Mouse (Mus musculus): ENCODE results near the gene Cacnb3.

GRCm38 (mm10) chr15:98614551-98614950 lies 16.1 kb upstream of the Cacnb3 start:
- TF ChIP-seq CTCF (IDR thresholded peaks at IDR 0.05; ENCODE audit: low read depth) (no peak), EP300 (IDR thresholded peaks at IDR 0.05; ENCODE audit: low read depth) (no peak)
